Mouse (Mus musculus) heart, embryonic 14.5 days (tissue): ENCODE results near the gene Zfp40. TPM values are rescaled to one million over a fixed set of nuclear protein-coding genes. Genes with fewer than 3 reads are reported as not detected.
"Not testable (repeated sequence)": the region's sequence is repeated elsewhere in the genome, so short reads cannot be mapped to it uniquely, and the experiment has no call there.

Experiments used
- ATAC-seq: fragments of 200-750 bp; cut with Nextera tagmentation; 2 replicates; pipeline ENCODE4 v1.8.0; 2017; ENCODE audit warnings: low read depth, moderate TSS enrichment; ENCODE audit not compliant: insufficient number of reproducible peaks, insufficient read depth, low FRiP score
- H3K27ac ChIP-seq, 2 experiments: fragments of 200-500 bp in 1 of 2; fragments of 300-500 bp in 1 of 2; sonication (generic) in 1 of 2; replicated peaks in 1 of 2; 2 replicates each; pipeline ENCODE4 v1.5.1; 2012 to 2014; ENCODE audit warnings: low read depth in 2 of 2, low read length in 2 of 2, control low read depth in 1 of 2, mild to moderate bottlenecking in 1 of 2, mixed read lengths in 1 of 2; ENCODE audit not compliant: control insufficient read depth in 1 of 2, insufficient read depth in 1 of 2
- H3K27me3 ChIP-seq: fragments of 300-500 bp; sonication (generic); 2 replicates; pipeline ENCODE4 v1.6.1; 2014; ENCODE audit warnings: mild to moderate bottlenecking, low read length, control low read depth; ENCODE audit not compliant: control insufficient read depth, insufficient read depth
- H3K36me3 ChIP-seq: fragments of 300-500 bp; sonication (generic); 2 replicates; pipeline ENCODE4 v1.6.1; 2014; ENCODE audit warnings: mild to moderate bottlenecking, control low read depth, low read length, mixed read lengths; ENCODE audit not compliant: control insufficient read depth, insufficient read depth
- H3K4me1 ChIP-seq, 2 experiments: fragments of 200-500 bp in 1 of 2; fragments of 300-500 bp in 1 of 2; sonication (generic) in 1 of 2; 2 replicates each; pipeline ENCODE4 v1.6.1; 2012 to 2014; ENCODE audit warnings: low read length in 2 of 2, control low read depth in 1 of 2, mixed read lengths in 1 of 2; ENCODE audit not compliant: control insufficient read depth in 2 of 2, insufficient read depth in 2 of 2
- H3K4me2 ChIP-seq: fragments of 300-500 bp; sonication (generic); 2 replicates; pipeline ENCODE4 v1.6.1; 2014; ENCODE audit warnings: mild to moderate bottlenecking, low read length
- H3K4me3 ChIP-seq, 2 experiments: fragments of 200-500 bp in 1 of 2; fragments of 300-500 bp in 1 of 2; sonication (generic) in 1 of 2; 2 replicates each; pipeline ENCODE4 v1.5.1; 2012 to 2014; ENCODE audit warnings: low read length in 2 of 2, mild to moderate bottlenecking in 2 of 2, control low read depth in 1 of 2, low read depth in 1 of 2, moderate library complexity in 1 of 2; ENCODE audit not compliant: control insufficient read depth in 1 of 2, insufficient read depth in 1 of 2
- H3K9ac ChIP-seq: fragments of 300-500 bp; sonication (generic); 2 replicates; pipeline ENCODE4 v1.6.1; 2014; ENCODE audit warnings: mild to moderate bottlenecking, low read length
- H3K9me3 ChIP-seq: fragments of 300-500 bp; sonication (generic); 2 replicates; pipeline ENCODE4 v1.6.1; 2016; ENCODE audit warnings: low read length, control low read depth; ENCODE audit not compliant: control insufficient read depth
- WGBS: fragments of 180-500 bp; shearing (Covaris S2); extraction: QIAGEN DNeasy Blood & Tissue Kit; methylation state at CpG from one replicate; pipeline ENCODE4 v1.1.7; 2014; 5-methylcytosine and 5-hydroxymethylcytosine counted together
- polyA plus RNA-seq: library from polyadenylated mRNA; unstranded; fragments of >200 nt; fragmentation: Nextera tagmentation; extraction: Ambion mirVana; gene quantifications from 2 replicates; pipeline ENCODE4 v1.2.1, GENCODE M21; 2014

Gene Zfp40
- 9.5 and 10.2 TPM in 2 replicates for polyA plus RNA-seq

DNA sequence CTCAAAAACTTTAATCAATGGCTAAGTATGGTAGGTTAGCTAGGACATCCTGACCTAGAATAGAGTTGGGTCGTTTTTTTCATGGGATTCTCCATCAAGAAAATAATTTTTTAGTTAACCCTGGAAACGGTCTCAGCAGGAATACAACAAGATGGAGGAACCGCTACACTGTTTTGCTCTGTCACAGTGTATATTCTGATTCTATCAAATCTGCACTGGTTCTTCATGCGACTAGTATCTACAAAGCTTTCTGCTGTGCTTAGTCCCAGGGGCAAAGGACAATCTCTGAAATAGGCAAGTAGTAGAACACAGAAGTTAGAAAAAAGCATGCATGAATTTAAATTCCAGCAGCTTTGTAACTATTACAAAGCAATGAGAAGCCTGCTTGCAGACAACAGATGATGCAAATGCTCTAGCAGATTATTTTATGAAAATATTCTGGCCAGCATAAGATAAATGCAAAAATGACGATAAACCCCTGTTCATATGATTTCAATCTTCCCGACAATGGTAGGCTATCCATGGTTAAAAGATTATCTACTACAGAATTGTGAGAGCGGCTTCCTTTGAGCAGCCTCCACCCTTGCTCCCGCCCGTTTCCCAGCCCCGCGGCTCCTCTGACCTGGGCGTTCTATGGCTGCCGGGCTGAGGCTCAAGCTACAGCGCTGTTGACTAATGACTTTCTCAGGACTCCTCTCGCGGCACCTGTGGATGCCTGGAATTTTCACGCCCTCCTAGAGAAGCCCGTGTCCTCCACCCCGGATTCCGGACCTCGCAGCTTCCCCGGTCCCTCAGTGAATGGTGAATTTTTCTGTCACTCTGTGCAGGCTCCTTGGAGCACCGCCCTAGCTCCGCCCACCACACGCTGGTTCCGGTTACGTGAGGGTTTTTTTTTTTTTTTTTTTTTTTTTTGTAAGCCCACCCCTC is at the start of gene Zfp40:
Gene Zfp40 (minus strand): TSS at position 800 of the 927 bp plus-strand sequence.
- peaks cover 9% of the 10 kb centered on the region for H3K36me3 ChIP-seq
- H3K4me2 ChIP-seq, result peak within 1 kb of the TSS; percentile 75
- H3K9ac ChIP-seq, result peak within 1 kb of the TSS; percentile 86
- no peaks in the 10 kb centered on the region for H3K27me3 ChIP-seq
- H3K27ac ChIP-seq, result peak within 1 kb of the TSS; percentile 87 to 92
- H3K4me3 ChIP-seq, result peak within 1 kb of the TSS; percentile 82 to 99
- 5% methylated on average over 27 of the region's 27 CpGs for WGBS
- no peaks in the 10 kb centered on the region for H3K9me3 ChIP-seq
- H3K4me1 ChIP-seq, result peaks cover 0 to 4% of the 10 kb centered on the region in 2 experiments; a peak in 3 of 4 replicates
- peak; percentile 100 for ATAC-seq

DNA sequence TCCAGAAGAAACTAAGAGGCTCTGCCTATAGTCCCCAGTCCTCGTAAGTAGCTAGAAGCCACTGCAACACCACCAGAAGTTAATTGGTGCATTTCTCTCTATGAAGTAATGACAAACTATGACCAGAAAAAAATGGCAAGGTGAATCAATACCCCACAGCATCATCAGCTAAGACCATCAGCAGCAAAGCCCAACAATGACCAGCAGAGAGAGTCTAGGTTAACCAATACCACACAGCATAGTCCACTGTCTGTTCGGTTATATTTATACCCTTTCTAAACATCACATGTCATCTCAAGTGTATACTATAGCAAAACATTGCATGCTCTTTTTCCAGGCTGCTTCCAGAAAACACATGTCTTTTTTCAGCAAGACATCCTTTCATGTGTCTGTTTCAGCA is 25.3 kb upstream of the Zfp40 start:
- Histone ChIP-seq H3K9me3 (0 out of 2 replicates have a peak, but pooled peaks cover 2% of the 10 kb centered on the region), H3K4me1 (no peaks in the 10 kb centered on the region), H3K4me3 (no peak overlapping the region), H3K4me2 (no peak overlapping the region), H3K27me3 (no peaks in the 10 kb centered on the region), H3K27ac (no peak overlapping the region), H3K36me3 (no peaks in the 10 kb centered on the region), H3K9ac (no peak overlapping the region)
- no peak for ATAC-seq
- WGBS, result 73% methylated on average over 2 of the region's 2 CpGs

DNA sequence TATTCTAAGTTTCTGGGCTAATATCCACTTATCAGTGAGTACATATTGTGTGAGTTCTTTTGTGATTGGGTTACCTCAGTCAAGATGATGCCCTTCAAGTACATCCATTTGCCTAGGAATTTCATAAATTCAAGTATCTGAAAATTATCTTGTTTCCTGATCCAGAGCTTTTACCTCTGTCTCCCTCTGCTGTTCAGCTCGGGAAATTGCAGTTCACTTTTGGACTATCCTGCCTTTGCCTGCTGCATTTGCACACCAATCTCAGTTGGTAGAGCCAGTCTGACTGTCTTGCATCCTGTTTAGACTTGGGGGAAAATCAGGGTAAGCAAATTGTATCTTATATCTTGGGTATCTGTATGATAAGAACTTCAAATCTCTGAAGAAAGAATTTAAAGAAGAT is 6.8 kb upstream of the Zfp40 start:
- not testable (repeated sequence) for H3K27ac ChIP-seq, H3K4me2 ChIP-seq, ATAC-seq, H3K4me3 ChIP-seq, H3K36me3 ChIP-seq, H3K9ac ChIP-seq, H3K27me3 ChIP-seq, H3K4me1 ChIP-seq, H3K9me3 ChIP-seq
- 2% methylated on average over 1 of the region's 1 CpGs for WGBS

DNA sequence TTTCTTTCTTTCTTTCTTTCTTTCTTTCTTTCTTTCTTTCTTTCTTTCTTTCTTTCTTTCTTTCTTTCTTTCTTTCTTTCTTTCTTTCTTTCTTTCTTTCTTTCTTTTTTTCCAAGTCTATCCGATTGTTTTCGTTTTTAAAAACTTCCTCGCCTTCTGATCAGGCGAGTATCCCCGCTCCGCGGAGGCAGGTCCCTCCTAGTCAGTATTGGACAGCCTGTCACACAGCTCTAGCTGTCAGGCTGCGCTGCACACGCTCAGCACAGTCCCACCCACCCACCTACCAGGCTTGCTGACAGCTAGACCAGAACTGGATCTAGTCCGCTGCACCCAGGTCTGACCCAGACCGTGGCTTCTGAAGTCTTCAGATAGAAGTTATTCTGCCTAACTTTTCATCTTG is 389 bp upstream of the Zfp40 start:
- H3K4me2 ChIP-seq, result peak overlapping the region; percentile 75
- peak overlapping the region in 1 of 2 experiments; percentile 51; a peak in 1 of 4 replicates for H3K27ac ChIP-seq
- peak overlapping the region; percentile 50 to 82 for H3K4me3 ChIP-seq
- H3K36me3 ChIP-seq, result peaks cover 9% of the 10 kb centered on the region
- under 1% methylated on average over 11 of the region's 11 CpGs for WGBS
- H3K4me1 ChIP-seq, result peaks cover 0 to 4% of the 10 kb centered on the region in 2 experiments; a peak in 3 of 4 replicates
- H3K9me3 ChIP-seq, result no peaks in the 10 kb centered on the region
- H3K27me3 ChIP-seq, result no peaks in the 10 kb centered on the region
- peak; percentile 89 for ATAC-seq
- peak overlapping the region; percentile 71 for H3K9ac ChIP-seq

DNA sequence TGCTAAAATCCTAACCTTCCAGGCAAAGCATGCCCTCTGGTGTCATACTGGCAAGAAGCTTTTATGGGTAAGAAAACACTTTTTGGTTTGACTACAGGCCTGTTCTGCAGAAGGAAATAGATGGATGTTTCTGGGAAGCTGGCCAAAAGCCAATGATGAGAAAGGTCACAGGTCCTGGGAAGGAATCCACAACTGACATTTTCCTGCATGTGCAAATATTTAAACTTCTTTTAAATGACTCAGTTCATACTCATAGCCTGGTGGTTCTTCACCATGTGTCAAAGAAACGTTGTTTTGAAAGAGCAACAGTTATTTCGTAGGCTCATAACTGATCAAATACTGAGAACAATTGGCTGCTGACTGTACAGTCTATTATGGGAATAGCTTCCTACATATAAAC is 5.4 kb downstream of the Zfp40 start:
- Histone ChIP-seq H3K4me2 (no peak overlapping the region), H3K9ac (no peak overlapping the region), H3K4me3 (no peak overlapping the region), H3K9me3 (no peaks in the 10 kb centered on the region), H3K27ac (no peak overlapping the region), H3K27me3 (no peaks in the 10 kb centered on the region), H3K36me3 (peaks cover 41% of the 10 kb centered on the region), H3K4me1 (peaks cover 0 to 4% of the 10 kb centered on the region in 2 experiments; a peak in 3 of 4 replicates)
- ATAC-seq, result no peak
- 68% methylated on average over 2 of the region's 2 CpGs for WGBS

Other genes starting within 250 kb of the Zfp40 start
- gene Vmn2r-ps130, start 132.1 kb downstream of the Zfp40 start, polyA plus RNA-seq, result not detected in 2 replicates
- gene Vmn2r114, start 119.3 kb upstream of the Zfp40 start, polyA plus RNA-seq, result not detected in 2 replicates
- gene Vmn2r115, start 150.5 kb upstream of the Zfp40 start, polyA plus RNA-seq, result not detected in 2 replicates
- not detected in 2 replicates for gene Vmn2r116, start 191.4 kb upstream of the Zfp40 start, polyA plus RNA-seq